Mouse (Mus musculus): ENCODE data around the gene Adcy7. TPM values are rescaled to one million over a fixed set of nuclear protein-coding genes. Genes with fewer than 3 reads are reported as not detected.

Adcy7 gene
- polyA plus RNA-seq, 1 experiment from 2014 or later, result 2.1 TPM

GRCm38 (mm10) chr8:88330816-88331215, 58.6 kb downstream of the Adcy7 start:
- no peak for ATAC-seq
- no peak overlapping the region for H3K4me2 ChIP-seq (ENCODE audit: low read length)
- no peak overlapping the region for H3K4me3 ChIP-seq (replicated peaks; ENCODE audit: low read length)
- no peak overlapping the region for H3K27ac ChIP-seq (ENCODE audit: low read length)
- peaks cover 33% of the 10 kb centered on the region for H3K36me3 ChIP-seq (ENCODE audit: control insufficient read depth, insufficient read depth)
- no peak overlapping the region for H3K9ac ChIP-seq (replicated peaks; ENCODE audit: low read depth, low read length)
- 93% methylated on average over 3 of the region's 3 CpGs for WGBS
- H3K9me3 ChIP-seq (ENCODE audit: control insufficient read depth, low read length), result no peaks in the 10 kb centered on the region
- no peaks in the 10 kb centered on the region for H3K27me3 ChIP-seq (replicated peaks; ENCODE audit: control insufficient read depth, insufficient read depth, low read length)
- H3K4me1 ChIP-seq (replicated peaks; ENCODE audit: control insufficient read depth, insufficient read depth, low read length), result no peaks in the 10 kb centered on the region

GRCm38 (mm10) chr8:88334384-88334783, 62.2 kb downstream of the Adcy7 start:
- ATAC-seq, result no peak
- Histone ChIP-seq H3K9ac (replicated peaks; ENCODE audit: low read depth, low read length) (no peak overlapping the region), H3K4me2 (ENCODE audit: low read length) (no peak overlapping the region), H3K27me3 (replicated peaks; ENCODE audit: control insufficient read depth, insufficient read depth, low read length) (no peaks in the 10 kb centered on the region), H3K9me3 (ENCODE audit: control insufficient read depth, low read length) (no peaks in the 10 kb centered on the region), H3K4me3 (replicated peaks; ENCODE audit: low read length) (no peak overlapping the region), H3K36me3 (ENCODE audit: control insufficient read depth, insufficient read depth) (peaks cover 34% of the 10 kb centered on the region), H3K4me1 (replicated peaks; ENCODE audit: control insufficient read depth, insufficient read depth, low read length) (no peaks in the 10 kb centered on the region), H3K27ac (ENCODE audit: low read length) (no peak overlapping the region)
- 78% methylated on average over 2 of the region's 2 CpGs for WGBS

- no peak overlapping the region for H3K27ac ChIP-seq (ENCODE audit: low read length)
- H3K27me3 ChIP-seq (replicated peaks; ENCODE audit: control insufficient read depth, insufficient read depth, low read length), result no peaks in the 10 kb centered on the region
- H3K9me3 ChIP-seq (ENCODE audit: control insufficient read depth, low read length), result no peaks in the 10 kb centered on the region
- H3K4me2 ChIP-seq (ENCODE audit: low read length), result no peak overlapping the region
- H3K4me1 ChIP-seq (replicated peaks; ENCODE audit: control insufficient read depth, insufficient read depth, low read length), result no peaks in the 10 kb centered on the region
- no peak overlapping the region for H3K4me3 ChIP-seq (replicated peaks; ENCODE audit: low read length)
- no peak for ATAC-seq
- 90% methylated on average over 3 of the region's 3 CpGs for WGBS
- peaks cover 33% of the 10 kb centered on the region for H3K36me3 ChIP-seq (ENCODE audit: control insufficient read depth, insufficient read depth)
- H3K9ac ChIP-seq (replicated peaks; ENCODE audit: low read depth, low read length), result no peak overlapping the region
Measured at GRCm38 (mm10) chr8:88334975-88335374, 62.8 kb downstream of the Adcy7 start.

- Histone ChIP-seq H3K9ac (replicated peaks; ENCODE audit: low read depth, low read length) (no peak overlapping the region), H3K4me1 (replicated peaks; ENCODE audit: control insufficient read depth, insufficient read depth, low read length) (no peaks in the 10 kb centered on the region), H3K36me3 (ENCODE audit: control insufficient read depth, insufficient read depth) (peaks cover 42% of the 10 kb centered on the region), H3K9me3 (ENCODE audit: control insufficient read depth, low read length) (no peaks in the 10 kb centered on the region), H3K27me3 (replicated peaks; ENCODE audit: control insufficient read depth, insufficient read depth, low read length) (no peaks in the 10 kb centered on the region), H3K4me3 (replicated peaks; ENCODE audit: low read length) (no peak overlapping the region), H3K27ac (ENCODE audit: low read length) (no peak overlapping the region), H3K4me2 (ENCODE audit: low read length) (no peak overlapping the region)
- ATAC-seq, result no peak
- WGBS, result 23% methylated on average over 3 of the region's 3 CpGs
Measured at GRCm38 (mm10) chr8:88339221-88339620, 67.0 kb downstream of the Adcy7 start.

GRCm38 (mm10) chr8:88339887-88340695, 67.9 kb downstream of the Adcy7 start:
- Histone ChIP-seq H3K9me3 (ENCODE audit: control insufficient read depth, low read length) (no peaks in the 10 kb centered on the region), H3K36me3 (ENCODE audit: control insufficient read depth, insufficient read depth) (peaks cover 45% of the 10 kb centered on the region), H3K27ac (ENCODE audit: low read length) (no peak overlapping the region), H3K4me1 (replicated peaks; ENCODE audit: control insufficient read depth, insufficient read depth, low read length) (no peaks in the 10 kb centered on the region), H3K27me3 (replicated peaks; ENCODE audit: control insufficient read depth, insufficient read depth, low read length) (no peaks in the 10 kb centered on the region), H3K9ac (replicated peaks; ENCODE audit: low read depth, low read length) (no peak overlapping the region), H3K4me3 (replicated peaks; ENCODE audit: low read length) (no peak overlapping the region), H3K4me2 (ENCODE audit: low read length) (no peak overlapping the region)
- WGBS, result 86% methylated on average over 2 of the region's 2 CpGs
- no peak for ATAC-seq

- no peak for ATAC-seq
- Histone ChIP-seq H3K4me3 (replicated peaks; ENCODE audit: low read length) (no peak overlapping the region), H3K36me3 (ENCODE audit: control insufficient read depth, insufficient read depth) (peaks cover 50% of the 10 kb centered on the region), H3K4me2 (ENCODE audit: low read length) (no peak overlapping the region), H3K27me3 (replicated peaks; ENCODE audit: control insufficient read depth, insufficient read depth, low read length) (no peaks in the 10 kb centered on the region), H3K4me1 (replicated peaks; ENCODE audit: control insufficient read depth, insufficient read depth, low read length) (no peaks in the 10 kb centered on the region), H3K9me3 (ENCODE audit: control insufficient read depth, low read length) (no peaks in the 10 kb centered on the region), H3K27ac (ENCODE audit: low read length) (no peak overlapping the region), H3K9ac (replicated peaks; ENCODE audit: low read depth, low read length) (no peak overlapping the region)
- 85% methylated on average over 4 of the region's 4 CpGs for WGBS
Measured at GRCm38 (mm10) chr8:88342026-88342425, 69.8 kb downstream of the Adcy7 start.

- WGBS, result 74% methylated on average over 2 of the region's 2 CpGs
Measured at GRCm38 (mm10) chr8:88349046-88349445, 76.8 kb downstream of the Adcy7 start.

GRCm38 (mm10) chr8:88357226-88357933, 85.2 kb downstream of the Adcy7 start:
- Histone ChIP-seq H3K4me3 (replicated peaks; ENCODE audit: low read length) (no peak overlapping the region), H3K4me1 (replicated peaks; ENCODE audit: control insufficient read depth, insufficient read depth, low read length) (peaks cover 18% of the 10 kb centered on the region), H3K9me3 (ENCODE audit: control insufficient read depth, low read length) (no peaks in the 10 kb centered on the region), H3K27me3 (replicated peaks; ENCODE audit: control insufficient read depth, insufficient read depth, low read length) (no peaks in the 10 kb centered on the region), H3K9ac (replicated peaks; ENCODE audit: low read depth, low read length) (no peak overlapping the region), H3K27ac (ENCODE audit: low read length) (no peak overlapping the region), H3K36me3 (ENCODE audit: control insufficient read depth, insufficient read depth) (peaks cover 32% of the 10 kb centered on the region), H3K4me2 (ENCODE audit: low read length) (no peak overlapping the region)
- ATAC-seq, result no peak
- 64% methylated on average over 5 of the region's 5 CpGs for WGBS

More at GRCm38 (mm10) chr8:88349046-88349445, 76.8 kb downstream of the Adcy7 start:
- no peak for ATAC-seq
- no peaks in the 10 kb centered on the region for H3K27me3 ChIP-seq (replicated peaks; ENCODE audit: control insufficient read depth, insufficient read depth, low read length)
- no peaks in the 10 kb centered on the region for H3K4me1 ChIP-seq (replicated peaks; ENCODE audit: control insufficient read depth, insufficient read depth, low read length)
- H3K9ac ChIP-seq (replicated peaks; ENCODE audit: low read depth, low read length), result no peak overlapping the region
- H3K36me3 ChIP-seq (ENCODE audit: control insufficient read depth, insufficient read depth), result peaks cover 50% of the 10 kb centered on the region
- no peak overlapping the region for H3K4me3 ChIP-seq (replicated peaks; ENCODE audit: low read length)
- no peak overlapping the region for H3K4me2 ChIP-seq (ENCODE audit: low read length)
- H3K9me3 ChIP-seq (ENCODE audit: control insufficient read depth, low read length), result no peaks in the 10 kb centered on the region
- H3K27ac ChIP-seq (ENCODE audit: low read length), result no peak overlapping the region

- Histone ChIP-seq H3K4me1 (replicated peaks; ENCODE audit: control insufficient read depth, insufficient read depth, low read length) (peaks cover 18% of the 10 kb centered on the region), H3K36me3 (ENCODE audit: control insufficient read depth, insufficient read depth) (peaks cover 26% of the 10 kb centered on the region), H3K4me2 (ENCODE audit: low read length) (no peak overlapping the region), H3K9me3 (ENCODE audit: control insufficient read depth, low read length) (no peaks in the 10 kb centered on the region), H3K4me3 (replicated peaks; ENCODE audit: low read length) (no peak overlapping the region), H3K27me3 (replicated peaks; ENCODE audit: control insufficient read depth, insufficient read depth, low read length) (no peaks in the 10 kb centered on the region), H3K27ac (ENCODE audit: low read length) (no peak overlapping the region), H3K9ac (replicated peaks; ENCODE audit: low read depth, low read length) (no peak overlapping the region)
- ATAC-seq, result no peak
- 81% methylated on average over 5 of the region's 5 CpGs for WGBS
Measured at GRCm38 (mm10) chr8:88357946-88358345, 85.7 kb downstream of the Adcy7 start.
